Mouse (Mus musculus) kidney, adult 2 months (tissue): ENCODE measurements around the gene Rnf38.

Source experiments
- CTCF ChIP-seq: fragments of 200-500 bp; conservative IDR thresholded peaks from 2 replicates; pipeline ENCODE4 v1.5.1; 2011; ENCODE audit warnings: low read depth, mild to moderate bottlenecking, control low read depth, low read length, moderate library complexity, mixed read lengths; ENCODE audit not compliant: insufficient read depth, insufficient read length
- POLR2A ChIP-seq: fragments of 200-500 bp; IDR thresholded peaks from one replicate; pipeline ENCODE4 v1.6.1; 2011; ENCODE audit warnings: low read depth, low read length, control low read depth

DNA sequence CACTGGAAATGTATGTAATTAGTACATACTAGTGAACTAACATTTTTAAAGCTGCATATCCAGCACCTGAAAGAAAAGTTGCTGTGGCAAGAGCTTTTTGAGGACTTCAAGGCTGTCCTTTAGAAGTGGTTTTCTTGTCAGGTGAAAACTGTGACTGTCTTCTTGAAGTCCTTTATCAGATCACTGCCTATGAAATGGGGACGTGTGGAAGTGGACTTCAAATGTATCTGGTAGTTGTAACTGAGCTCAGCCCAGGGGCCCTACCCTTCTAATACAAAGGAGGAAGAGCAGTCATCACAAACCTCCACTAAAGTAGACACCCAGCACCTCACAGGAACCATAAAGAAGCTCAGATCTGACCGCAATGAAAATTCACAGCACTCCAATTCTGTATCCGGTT, 63.7 kb downstream of the Rnf38 start:
- TF ChIP-seq POLR2A (no peak), CTCF (no peak)
